Mouse (Mus musculus): ENCODE measurements at regions not wholly inside any gene's neighbourhood (a gene's known extent, or its start where the extent isn't known, plus 50 kb on each side); places are given as distances from the start of the nearest gene placed in this dataset.

- no peaks in the 10 kb centered on the region for H3K27me3 ChIP-seq (ENCODE audit: control insufficient read depth in 1 of 2, insufficient read depth in 2 of 2, low read length in 2 of 2)
- TF ChIP-seq HCFC1 (IDR thresholded peaks at IDR 0.05; ENCODE audit: low read depth, low read length): no peak
- no peak for TF ChIP-seq GABPA (IDR thresholded peaks at IDR 0.05; ENCODE audit: low read depth, low read length)
- no peak for TF ChIP-seq MAFK (IDR thresholded peaks at IDR 0.05; ENCODE audit: borderline replicate concordance, low read depth, low read length)
- no peak for TF ChIP-seq TAL1 (IDR thresholded peaks at IDR 0.05; ENCODE audit: low read length)
- no peak for TF ChIP-seq ZC3H11A (IDR thresholded peaks at IDR 0.05; ENCODE audit: low read depth, low read length)
- no peak for TF ChIP-seq CHD2 (IDR thresholded peaks at IDR 0.05; ENCODE audit: low read length)
- TF ChIP-seq ZKSCAN1 (IDR thresholded peaks at IDR 0.05; ENCODE audit: low read depth, low read length): no peak
- TF ChIP-seq POLR2A (IDR thresholded peaks at IDR 0.05; ENCODE audit: control insufficient read depth in 1 of 2, insufficient read depth in 1 of 2, low read depth in 1 of 2, low read length in 2 of 2, poor library complexity in 1 of 2): no peak
- no peak for TF ChIP-seq E2F4 (IDR thresholded peaks at IDR 0.05; ENCODE audit: borderline replicate concordance, low read depth, low read length)
- TF ChIP-seq BHLHE40 (IDR thresholded peaks at IDR 0.05; ENCODE audit: borderline replicate concordance, low read depth, low read length): no peak
- TF ChIP-seq POLR2AphosphoS5 (IDR thresholded peaks at IDR 0.05; ENCODE audit: borderline replicate concordance, low read depth, low read length): no peak
- TF ChIP-seq NELFE (IDR thresholded peaks at IDR 0.05; ENCODE audit: low read depth, low read length): no peak
- no peak for TF ChIP-seq MYB (IDR thresholded peaks at IDR 0.05; ENCODE audit: low read depth, low read length)
- no peak for TF ChIP-seq ZMIZ1 (IDR thresholded peaks at IDR 0.05; ENCODE audit: low read depth, low read length)
- TF ChIP-seq TBP (IDR thresholded peaks at IDR 0.05; ENCODE audit: low read depth, low read length): no peak
- no peak for TF ChIP-seq SIN3A (IDR thresholded peaks at IDR 0.05; ENCODE audit: low read length)
- no peak for TF ChIP-seq NRF1 (IDR thresholded peaks at IDR 0.05; ENCODE audit: insufficient read depth, low read depth, low read length, poor library complexity, severe bottlenecking)
- H3K79me2 ChIP-seq (ENCODE audit: control insufficient read depth, insufficient read depth, low read length, poor library complexity): no peaks in the 10 kb centered on the region
- H3K9me3 ChIP-seq (replicated peaks; ENCODE audit: insufficient read depth, low read length): no peaks in the 10 kb centered on the region
- no peaks in the 10 kb centered on the region for H3K4me1 ChIP-seq (ENCODE audit: control insufficient read depth in 1 of 2, insufficient read depth in 2 of 2, low read length in 2 of 2)
- no peak overlapping the region for H3K27ac ChIP-seq (ENCODE audit: control insufficient read depth, low read depth, low read length)
- no peak overlapping the region for H3K9ac ChIP-seq (ENCODE audit: control insufficient read depth, low read depth, low read length, poor library complexity, severe bottlenecking)
- no peak for DNase-seq (ENCODE audit: low read depth, low spot score)
- no peak overlapping the region for H3K4me3 ChIP-seq (ENCODE audit: control insufficient read depth in 1 of 2, insufficient read depth in 1 of 2, low read depth in 2 of 2, low read length in 2 of 2)
- H3K36me3 ChIP-seq (ENCODE audit: control insufficient read depth in 1 of 2, insufficient read depth in 2 of 2, low read length in 2 of 2): no peaks in the 10 kb centered on the region
Measured at GRCm38 (mm10) chr9:91193954-91194353, 168.3 kb upstream of the Zic4 start.

GRCm38 (mm10) chr9:91207281-91207680 lies 154.9 kb upstream of the Zic4 start:
- Histone ChIP-seq H3K27ac (ENCODE audit: control insufficient read depth, low read depth, low read length) (no peak overlapping the region), H3K9me3 (replicated peaks; ENCODE audit: insufficient read depth, low read length) (no peaks in the 10 kb centered on the region)
- no peak for DNase-seq (ENCODE audit: low read depth, low spot score)

More at GRCm38 (mm10) chr9:91207281-91207680, 154.9 kb upstream of the Zic4 start:
- TF ChIP-seq JUND (IDR thresholded peaks at IDR 0.05; ENCODE audit: low read depth, low read length): no peak
- TF ChIP-seq MEF2A (IDR thresholded peaks at IDR 0.05; ENCODE audit: extremely low read depth, insufficient replicate concordance, low read depth, low read length, poor library complexity, severe bottlenecking): no peak
- no peaks in the 10 kb centered on the region for H3K27me3 ChIP-seq (ENCODE audit: control insufficient read depth in 1 of 2, insufficient read depth in 2 of 2, low read length in 2 of 2)
- H3K4me1 ChIP-seq (ENCODE audit: control insufficient read depth in 1 of 2, insufficient read depth in 2 of 2, low read length in 2 of 2): no peaks in the 10 kb centered on the region
- H3K4me3 ChIP-seq (ENCODE audit: control insufficient read depth in 1 of 2, insufficient read depth in 1 of 2, low read depth in 2 of 2, low read length in 2 of 2): no peak overlapping the region
- H3K36me3 ChIP-seq (ENCODE audit: control insufficient read depth in 1 of 2, insufficient read depth in 2 of 2, low read length in 2 of 2): no peaks in the 10 kb centered on the region
- no peaks in the 10 kb centered on the region for H3K79me2 ChIP-seq (ENCODE audit: control insufficient read depth, insufficient read depth, low read length, poor library complexity)
- H3K9ac ChIP-seq (ENCODE audit: control insufficient read depth, low read depth, low read length, poor library complexity, severe bottlenecking): no peak overlapping the region

Measured in MEL (cell line).